Mouse (Mus musculus): ENCODE data around the gene Gm37419.

The Gm37419 gene

DNA sequence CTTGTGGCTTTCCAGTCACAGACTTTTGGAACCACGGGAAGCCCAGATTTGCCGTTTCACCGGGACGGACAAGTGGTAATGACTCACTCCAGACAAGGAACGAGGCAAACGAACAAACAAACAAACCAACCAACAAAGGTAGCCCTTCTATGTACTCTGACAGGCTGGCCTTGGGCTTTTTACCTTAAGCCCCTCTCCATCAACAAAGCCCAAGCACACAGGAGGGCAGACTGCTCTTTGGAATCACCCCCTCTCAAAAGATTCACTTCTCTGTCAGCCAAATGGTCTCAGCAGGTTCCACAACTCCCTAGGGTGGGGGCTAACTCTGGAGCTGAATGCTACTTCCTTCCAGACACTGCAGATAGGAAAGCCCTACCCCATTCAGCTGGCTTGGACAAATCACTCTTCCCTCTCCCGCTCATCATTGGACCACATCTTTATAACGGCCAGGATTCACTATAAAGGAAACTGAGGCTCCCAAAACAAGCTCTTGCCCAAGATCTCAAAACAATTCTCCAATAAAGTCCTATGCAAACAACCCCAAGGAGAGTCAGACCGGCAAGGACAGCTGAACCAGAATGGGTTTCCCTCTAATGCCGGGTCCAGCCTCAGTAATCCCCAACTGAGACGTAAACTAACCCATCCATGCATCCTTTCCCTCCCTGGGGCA, 7.9 kb upstream of the Gm37419 start:
- DNase-seq (ENCODE audit: low spot score) = no peak

DNA sequence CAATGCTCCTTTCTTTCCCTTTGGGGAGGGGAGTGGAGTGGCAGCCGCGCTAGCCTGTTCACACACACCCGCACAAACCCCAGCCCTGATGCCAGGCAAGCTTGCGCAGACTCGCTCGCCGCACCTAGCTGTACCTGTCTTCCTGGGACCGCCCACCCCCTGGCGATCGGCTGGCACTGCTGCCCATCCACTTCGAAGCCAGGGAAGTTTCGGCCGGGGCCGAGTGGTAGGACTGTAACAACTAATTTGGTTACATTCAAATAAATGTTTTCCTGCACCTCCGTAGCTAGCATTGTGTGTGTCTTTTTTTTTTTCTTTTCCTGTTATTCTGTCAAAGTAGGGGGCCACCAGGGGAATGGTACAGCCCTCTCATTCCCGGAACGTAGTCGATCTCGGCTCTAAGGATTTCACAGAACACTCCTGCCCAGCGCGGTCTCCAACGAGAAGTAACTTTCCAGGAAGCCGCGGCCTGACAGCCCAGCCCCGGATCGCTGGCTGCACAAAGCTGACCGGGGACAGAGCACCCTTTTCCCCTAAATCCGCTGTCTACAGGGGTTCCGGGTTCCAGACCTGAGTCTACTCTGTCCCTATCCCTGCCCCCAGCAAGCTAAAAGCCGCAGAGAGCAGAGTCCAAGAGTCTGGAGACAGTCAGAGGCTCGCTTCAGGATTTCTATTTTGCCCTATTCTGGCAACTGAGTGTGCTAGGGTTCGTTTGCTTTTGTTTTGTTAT, 7.1 kb upstream of the Gm37419 start:
- DNase-seq (ENCODE audit: low spot score) = no peak

DNA sequence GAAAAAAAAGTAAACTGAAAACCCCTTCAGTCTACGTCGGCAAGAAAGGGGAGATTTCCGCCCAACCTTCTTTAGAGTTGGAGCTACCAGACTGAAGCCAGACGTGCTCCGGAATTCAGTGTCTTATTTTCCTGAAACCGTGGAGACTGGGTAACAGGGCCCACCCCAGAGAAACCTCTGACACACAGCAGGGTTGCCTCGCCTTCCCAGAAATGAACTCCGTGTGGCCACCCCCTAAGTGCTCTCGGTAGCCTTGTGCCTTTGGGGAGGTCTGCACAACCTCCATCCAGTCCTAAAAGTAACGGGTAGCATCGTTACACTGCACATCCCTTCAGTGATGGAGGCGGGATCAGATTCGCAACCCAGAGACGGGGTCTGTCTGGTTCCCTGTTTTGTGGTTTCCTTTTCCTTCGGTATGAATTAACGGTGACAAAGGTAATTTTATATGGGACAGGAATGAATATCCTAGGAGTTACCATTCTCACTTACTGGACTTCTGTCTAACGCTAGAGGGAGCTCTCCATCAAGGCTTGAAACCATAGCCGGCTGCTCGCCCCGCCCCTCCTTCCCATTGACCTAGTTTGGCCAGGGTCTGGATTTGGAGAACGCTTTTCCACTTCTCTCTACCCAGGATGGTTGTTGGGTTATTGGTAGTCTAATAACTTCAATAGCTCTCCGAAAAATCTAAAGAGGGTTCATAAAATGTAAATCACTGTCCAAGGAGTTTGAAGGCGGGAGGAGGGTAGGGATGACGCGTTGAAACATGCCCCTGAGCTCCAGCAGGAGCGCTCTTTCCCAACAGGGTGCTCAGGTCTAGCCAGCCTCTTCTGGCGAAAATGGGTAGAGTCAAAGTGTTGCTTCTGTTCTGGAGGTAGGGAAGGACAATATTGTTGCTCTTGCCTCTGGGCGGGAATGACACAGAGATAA, 6.1 kb upstream of the Gm37419 start:
- peak; percentile 71 for DNase-seq (ENCODE audit: low spot score)

DNA sequence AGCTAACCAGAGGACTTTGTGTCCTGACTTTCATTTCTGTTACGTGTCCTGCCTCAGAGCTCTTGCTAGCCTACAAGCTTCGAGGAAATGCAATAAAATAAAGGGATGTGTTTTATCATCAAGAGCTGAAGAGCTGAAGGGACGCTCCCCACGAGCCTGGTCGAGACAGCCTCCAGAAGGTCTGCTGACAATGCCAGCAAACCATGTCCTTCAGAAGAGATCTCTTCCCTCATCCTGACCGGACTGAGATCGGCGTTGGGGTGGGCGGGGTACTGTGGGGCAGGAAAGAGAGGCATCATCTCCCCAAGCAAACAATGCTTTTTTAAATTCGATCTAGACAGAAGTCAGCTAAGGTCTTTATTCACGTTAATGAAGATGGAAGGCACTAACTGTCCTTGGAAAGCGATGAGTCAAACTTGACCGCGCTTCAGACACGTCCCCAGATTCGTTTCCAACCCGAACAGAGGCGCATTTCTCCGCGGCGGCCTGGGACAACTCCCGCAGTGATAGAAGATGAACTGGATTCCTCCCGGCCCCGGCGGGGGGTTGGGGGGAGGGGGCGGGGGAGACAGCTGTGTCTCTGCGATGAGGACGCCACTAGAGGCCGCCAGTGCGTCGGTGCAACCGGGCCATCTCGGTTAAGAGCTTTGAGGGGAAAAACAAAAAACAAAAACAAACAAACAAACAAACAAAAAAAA, 5.2 kb upstream of the Gm37419 start:
- peak; percentile 65 for DNase-seq (ENCODE audit: low spot score)

DNA sequence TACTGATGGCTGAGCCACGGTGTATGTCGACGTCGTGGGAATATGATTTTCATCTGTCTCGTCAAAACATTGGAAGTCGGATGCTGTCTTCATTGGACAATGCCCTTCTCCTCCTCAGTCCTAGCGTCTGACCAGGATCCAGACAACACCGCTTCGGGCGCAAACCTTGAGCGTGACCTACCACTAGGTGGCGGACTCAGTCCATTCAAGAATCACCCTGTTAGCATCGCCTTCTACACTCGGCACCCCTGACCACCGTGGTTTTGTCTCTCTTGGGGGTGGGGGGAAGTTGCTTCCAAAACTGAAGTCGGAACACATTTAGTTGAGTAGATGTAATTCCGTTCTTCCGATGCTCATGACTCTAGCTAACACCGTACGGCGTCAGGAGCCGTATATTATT, 4.1 kb upstream of the Gm37419 start:
- peak; percentile 79 for DNase-seq (ENCODE audit: low spot score)

DNA sequence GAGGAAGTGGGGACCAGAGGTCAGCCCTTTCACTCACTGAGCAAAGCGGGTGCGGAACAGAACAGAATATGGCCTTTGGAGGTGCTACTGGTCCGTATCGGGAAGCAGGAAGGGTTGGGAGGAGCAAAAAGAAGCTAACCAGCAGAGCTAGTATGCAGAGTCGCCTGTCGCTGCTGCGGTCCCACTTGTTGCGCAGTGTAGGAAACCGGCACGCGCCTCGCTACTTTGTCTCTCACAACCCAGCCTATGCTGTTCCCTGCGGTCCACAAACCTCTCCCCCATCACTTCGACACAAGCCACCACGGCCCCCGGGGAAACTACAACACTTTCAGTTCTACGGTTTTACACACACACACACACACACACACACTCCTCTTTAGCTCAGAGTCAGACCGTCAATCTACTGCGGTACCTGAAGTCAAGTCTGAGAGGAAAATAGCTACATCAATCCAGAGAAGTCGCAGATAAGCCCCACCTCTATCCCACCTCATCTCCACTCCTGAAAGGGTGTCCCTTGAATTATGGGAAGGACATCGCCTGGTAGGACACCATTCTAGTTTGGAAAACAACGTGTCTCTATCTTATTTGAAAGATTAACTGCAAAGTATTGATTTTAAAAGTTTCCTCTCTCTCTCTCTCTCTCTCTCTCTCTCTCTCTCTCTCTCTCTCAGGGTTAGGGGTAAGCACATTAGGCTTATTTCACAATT, 3.4 kb upstream of the Gm37419 start:
- DNase-seq (ENCODE audit: low spot score) = peak; percentile 39

DNA sequence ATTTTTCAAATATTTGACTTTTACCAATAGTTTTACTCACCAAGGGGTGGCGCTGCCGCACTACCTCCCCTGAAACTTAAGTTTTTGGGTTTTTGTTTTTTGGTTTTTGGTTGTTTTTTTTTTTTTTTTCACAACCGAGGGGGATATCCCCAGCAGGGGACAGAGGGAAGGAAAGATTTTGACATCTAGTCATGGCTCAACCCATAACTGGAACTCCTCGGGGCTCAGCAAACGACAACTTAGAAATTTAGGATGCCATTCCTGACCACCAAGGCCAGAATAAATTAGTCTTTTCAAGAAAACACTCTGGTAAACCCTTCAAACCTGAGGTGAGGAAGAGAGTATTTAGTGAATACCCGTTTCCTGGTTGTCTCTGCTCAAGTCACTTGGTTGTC, 2.8 kb upstream of the Gm37419 start:
- no peak for DNase-seq (ENCODE audit: low spot score)

DNA sequence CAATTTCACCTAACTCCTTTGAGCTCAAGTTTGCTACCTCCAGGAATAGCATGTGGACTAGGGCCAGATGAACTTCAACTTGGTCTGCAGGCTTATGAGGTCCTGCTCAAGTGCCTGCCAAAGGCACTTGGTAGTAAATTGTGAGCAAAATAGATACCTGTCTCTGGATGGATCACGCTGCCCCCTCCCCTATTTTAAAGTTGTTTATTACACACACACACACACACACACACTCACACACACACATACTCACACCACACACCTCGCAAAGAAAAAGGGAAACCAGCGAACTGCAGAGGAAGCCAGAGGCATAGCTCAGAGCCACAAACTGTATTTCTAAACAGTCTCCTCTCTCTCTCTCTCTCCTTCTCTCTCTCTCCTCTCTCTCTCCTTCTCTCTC, 2.1 kb upstream of the Gm37419 start:
- DNase-seq (ENCODE audit: low spot score) = no peak

DNA sequence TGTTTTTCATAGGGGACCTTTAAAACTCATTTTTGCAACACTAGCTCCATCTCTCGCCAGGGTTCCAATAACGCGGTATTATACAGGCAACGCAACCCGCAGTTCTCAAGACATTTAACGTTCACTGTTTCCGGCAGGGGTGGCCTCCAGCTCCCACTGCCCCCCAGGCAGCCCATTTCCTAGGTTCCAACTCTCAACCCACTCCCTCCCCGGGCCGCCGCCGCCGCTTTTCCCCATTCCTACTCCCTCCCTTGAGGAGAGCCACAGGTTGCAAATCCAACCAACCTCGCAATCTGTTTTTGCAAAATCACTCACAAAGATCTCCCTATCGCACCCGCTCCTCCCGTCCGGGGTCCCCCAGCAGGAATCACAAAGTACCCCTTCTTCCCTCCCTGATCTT, 1.4 kb upstream of the Gm37419 start:
- no peak for DNase-seq (ENCODE audit: low spot score)

DNA sequence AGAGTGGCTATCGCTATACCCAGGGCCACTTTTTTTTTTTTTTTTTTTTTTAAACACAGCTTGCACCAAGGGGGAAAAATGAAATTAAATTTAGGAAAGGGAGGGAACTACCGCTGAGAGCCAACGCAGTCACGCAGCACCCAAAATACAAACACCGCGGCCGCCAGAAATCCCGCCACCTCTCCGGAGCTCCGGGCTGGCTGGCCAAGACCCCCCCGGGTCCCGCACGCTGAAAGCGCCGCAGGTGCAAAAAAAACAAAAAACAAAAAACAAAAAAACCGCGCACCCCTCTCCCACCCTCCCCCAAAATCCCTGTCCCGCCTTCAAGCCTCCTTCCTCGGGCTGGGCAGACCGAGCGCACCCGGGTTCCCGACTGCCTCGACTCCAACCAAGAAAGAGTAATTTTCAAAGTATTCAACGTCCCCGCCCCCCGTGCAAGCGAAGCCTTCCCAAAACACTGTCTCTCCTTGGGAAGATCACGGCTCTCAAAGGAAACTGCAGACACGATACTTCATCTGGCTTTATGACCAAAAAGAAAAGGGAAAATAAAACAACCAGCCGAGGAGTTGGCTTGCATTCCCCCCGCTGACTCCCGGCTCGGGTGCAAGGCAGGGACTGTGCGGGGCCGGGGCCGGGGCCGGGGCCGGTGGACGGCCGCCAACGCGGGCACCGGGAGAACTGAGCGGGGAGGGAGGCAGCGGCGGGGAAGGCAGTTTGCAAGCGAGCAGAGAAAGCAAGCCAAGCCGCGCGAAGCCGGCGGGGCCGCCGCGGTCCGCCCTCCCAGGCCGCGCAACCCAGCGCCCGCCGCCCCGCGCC, 733 bp upstream of the Gm37419 start:
- DNase-seq (ENCODE audit: low spot score) = peak; percentile 41

DNA sequence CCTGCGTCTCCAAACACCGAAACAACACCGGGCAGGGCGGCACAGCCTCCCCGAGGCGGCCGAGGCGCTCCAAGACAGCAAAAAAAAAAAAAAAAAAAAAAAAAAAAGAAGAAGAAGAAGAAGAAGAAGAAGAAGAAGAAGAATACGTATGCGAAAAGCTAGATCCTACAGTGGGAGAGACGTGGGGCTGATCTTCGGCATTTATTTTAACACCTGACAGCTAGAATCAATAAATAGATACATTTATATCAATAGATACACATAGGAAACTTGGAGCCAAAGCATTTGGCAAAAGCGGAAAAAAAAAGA, 171 bp upstream of the Gm37419 start:
- DNase-seq (ENCODE audit: low spot score) = no peak

DNA sequence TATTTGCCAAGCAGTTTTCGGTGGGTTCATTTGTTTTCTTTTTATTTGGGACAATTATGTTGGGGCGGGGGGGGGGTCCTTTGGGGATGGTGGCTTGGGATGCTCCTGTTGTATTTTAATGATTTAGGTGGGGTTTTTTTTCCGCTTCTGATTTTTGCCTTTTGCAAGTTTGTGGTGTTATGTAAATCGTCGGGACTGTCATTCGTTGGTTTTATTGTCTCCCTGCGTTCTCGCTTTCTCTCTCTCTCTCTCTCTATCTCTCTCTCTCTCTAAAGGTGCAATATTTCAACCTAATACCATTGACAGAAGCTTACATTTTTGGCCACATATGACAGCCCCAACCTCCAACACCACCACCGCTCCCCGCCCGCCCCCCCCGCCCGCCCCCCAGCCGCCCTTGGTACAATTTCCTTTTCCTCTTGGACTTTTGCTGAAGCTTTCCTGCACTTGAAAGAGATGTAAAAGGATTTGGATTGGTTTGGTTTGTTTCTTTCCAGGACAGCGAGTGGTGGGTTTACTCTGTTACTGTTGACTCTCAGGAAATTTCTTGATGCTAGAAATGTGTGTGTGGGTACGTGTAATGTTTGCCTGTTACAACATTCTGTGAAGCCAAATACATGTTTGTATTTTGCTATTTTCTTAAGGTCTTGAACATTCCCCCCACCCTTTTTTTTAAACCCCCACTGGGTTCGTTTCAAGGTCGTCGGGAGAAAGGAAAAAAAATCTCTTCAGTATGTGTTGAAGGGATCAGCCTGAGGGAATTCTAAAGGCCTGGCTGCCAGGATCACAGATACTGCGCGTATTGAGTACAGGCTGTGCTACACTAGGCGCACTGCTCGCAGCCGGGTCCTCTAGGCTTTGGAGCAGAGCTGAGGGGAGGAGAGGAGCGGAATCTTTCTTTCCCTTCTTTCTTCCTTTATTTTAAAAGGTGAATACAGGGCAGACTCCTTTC, 1.2 kb downstream of the Gm37419 start:
- DNase-seq (ENCODE audit: low spot score) = peak; percentile 44

DNA sequence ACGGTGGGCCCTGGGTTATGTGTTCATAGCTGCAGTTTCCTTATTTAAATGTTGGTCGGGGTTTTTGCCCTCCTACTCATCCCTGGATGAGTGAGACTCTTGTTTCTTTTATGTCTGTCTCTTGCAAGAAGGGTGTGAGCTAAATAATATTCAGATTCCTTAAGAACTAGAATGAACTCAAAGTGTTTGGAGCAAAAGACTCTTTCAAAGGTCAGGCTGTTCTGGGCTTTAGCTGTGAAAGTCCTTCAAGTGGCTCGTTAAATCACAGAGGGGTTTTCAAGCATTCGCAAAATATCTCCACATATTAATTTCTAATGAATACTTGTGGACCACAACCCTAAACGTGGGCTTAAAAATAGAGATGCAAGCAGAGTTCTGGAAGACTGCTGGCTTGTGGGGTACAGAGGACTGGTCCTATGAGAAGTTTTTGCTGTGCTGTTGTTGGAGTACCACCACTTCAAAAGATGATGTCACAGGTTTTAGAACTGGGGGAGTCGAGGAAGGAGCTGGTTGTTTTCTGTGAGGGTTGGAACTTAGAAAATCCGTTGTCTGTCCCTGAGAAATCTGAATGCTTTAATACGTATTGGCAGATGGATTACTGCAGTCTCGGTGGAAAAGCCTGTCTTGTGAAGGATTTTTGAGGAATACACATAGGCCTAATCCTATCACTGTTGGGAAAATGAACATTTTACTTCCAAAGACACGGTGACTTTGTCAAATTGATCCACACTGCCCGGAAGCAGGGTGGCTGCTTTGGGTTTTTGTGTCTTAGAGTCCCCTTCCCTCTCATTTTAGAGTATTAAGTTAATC, 2.1 kb downstream of the Gm37419 start:
- DNase-seq (ENCODE audit: low spot score) = no peak

DNA sequence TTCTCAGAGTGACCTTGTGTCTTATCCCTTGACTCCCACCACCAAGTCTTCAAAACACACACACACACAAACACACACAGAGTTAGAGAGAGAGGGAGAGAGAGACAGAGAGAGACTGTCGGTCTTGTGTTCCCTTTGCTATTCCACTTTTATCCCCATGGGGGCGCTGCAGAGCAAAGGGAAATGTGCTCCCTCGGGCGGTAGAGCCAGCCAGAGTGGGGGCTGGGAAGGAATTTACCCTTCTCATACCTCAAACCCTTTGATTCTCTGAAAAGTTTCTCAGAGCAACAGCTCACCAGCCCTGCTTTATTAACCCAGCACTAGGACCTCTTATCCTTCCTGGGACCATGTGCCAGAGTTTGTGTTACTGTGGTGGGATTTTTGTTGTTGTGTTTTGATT, 2.9 kb downstream of the Gm37419 start:
- DNase-seq (ENCODE audit: low spot score) = peak; percentile 69

DNA sequence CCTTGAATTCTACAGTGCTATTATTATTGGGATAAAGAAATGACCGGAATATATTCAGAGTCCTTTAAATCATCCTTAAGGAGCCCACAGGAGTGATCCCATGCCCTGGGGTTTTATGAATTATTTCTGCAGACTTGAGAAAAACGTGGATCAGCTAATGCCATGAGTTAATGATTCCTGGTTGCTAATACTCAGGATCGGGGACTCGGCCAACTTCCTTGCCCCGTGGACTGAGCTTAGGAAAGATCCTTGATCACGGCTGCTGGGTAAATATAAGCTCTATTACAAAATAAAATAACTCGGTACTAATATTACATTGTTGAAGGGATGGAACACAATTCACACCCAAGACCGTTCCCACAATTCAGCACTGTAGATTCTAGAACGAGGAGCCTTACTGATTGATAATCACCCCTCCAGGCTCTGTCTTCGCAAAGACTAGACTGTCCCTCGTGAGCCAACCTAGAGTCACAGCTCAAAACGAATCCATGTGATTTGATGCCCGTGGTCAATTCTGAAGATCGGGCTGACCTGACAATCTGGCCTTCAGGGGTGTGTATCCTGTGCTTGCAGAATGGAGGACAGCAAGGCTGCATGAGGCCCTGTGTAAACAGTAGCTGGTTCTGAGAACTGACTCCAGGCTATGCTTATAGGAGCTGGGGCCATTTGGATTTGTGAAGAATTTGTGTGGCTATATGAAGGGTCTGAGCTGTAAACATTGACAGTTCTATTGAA, 3.7 kb downstream of the Gm37419 start:
- no peak for DNase-seq (ENCODE audit: low spot score)

DNA sequence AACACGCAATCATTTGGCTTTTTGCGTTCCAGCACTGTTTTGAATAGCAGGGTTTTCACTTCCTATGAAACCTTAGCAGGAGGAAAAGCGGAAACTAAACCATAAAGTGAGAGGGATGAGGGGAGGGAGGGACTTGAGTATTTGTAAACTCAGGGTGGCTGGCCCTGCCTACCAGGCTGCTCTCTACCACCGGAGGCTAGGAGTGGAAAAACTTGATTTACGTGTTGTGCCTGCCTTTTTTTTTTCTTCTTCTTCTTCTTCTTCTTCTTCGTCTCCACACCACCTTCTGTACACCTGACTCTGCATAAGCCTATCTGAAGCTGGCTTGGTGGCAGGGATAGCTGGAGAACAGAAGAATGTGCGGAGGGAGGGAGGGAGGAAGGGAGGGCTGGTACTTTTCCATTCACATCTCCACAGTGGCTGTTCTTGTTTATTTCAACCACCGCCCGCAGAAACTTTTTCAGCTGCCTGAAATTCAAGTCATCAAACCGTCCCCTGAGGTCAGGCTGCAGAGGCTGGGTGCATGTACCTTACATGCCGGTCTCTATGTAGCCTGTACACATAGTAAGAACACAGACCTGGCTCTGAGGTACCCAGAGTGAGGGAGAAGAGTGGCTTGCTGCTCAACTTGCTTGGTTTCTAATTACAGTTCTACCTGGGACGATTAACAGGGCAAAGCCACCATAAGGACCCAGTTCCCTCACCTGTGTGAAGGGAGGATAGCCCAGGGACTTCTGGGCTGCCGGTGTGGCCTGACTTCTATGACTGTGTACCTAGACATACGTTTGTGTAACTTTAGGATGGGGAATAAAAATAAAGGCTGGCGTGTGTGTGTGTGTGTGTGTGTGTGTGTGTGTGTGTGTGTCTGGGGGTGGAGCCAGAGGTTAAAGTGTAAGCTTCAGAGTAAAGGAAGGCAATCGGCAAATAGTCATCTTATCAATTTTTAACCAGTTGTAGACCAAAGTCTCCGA, 5.4 kb downstream of the Gm37419 start:
- no peak for DNase-seq (ENCODE audit: low spot score)

DNA sequence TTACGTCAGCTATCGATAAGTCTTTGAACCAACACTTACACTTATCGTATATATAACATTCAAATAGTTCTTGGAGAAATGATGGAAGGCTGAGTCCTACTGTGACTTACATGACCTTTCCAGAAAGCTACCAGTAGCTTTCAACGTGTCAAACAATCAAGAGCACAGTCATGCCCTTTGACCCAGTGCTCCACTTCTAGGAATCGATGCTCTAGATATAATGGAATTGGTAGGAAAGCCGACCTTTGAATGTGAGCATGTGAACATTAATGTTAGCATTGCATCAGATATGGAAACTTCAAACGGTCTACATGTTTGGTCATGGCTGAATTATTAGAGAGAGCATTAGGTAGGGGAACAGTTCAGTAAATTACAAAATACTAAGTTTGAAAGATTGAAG, 8.1 kb downstream of the Gm37419 start:
- DNase-seq (ENCODE audit: low spot score) = no peak
